Mouse (Mus musculus): ENCODE data around the gene Gm17334.
"Not testable (repeated sequence)": the region's sequence is repeated elsewhere in the genome, so short reads cannot be mapped to it uniquely, and the experiment has no call there.

Gene Gm17334

DNA sequence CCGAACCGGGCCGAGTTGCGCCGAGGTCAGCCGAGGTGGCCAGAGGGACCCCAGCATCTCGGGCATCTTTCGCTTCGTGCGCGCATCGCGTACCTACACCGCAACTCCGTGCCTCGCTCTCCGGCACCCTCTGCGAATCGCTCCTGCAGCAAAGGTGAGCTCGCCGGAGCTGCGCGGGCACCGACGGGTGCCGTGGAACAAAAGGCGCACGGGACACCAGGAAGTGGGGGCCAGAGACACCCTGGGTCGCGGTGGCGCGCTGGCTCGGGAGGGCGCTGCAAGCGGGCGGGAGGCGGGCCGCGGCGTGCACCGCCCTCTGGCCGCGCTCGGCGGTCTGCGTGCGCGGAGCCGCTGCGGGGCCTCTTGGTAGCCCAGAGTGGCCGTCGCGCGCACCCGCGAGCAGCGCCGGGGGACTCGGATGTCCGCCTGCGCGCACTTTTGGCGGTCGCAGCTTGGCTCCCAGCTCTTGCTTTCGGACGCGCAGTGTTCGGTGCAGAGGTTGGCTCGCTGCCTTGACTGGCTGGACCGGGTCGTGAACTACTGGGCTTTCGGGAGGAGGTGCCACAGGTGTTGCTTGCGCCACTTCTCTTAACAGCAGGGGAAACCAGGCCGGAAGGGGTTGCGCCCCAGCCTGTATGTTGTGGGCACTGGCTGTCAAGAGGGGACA, 2.7 kb downstream of the Gm17334 start:
- peak; percentile 55 for DNase-seq

DNA sequence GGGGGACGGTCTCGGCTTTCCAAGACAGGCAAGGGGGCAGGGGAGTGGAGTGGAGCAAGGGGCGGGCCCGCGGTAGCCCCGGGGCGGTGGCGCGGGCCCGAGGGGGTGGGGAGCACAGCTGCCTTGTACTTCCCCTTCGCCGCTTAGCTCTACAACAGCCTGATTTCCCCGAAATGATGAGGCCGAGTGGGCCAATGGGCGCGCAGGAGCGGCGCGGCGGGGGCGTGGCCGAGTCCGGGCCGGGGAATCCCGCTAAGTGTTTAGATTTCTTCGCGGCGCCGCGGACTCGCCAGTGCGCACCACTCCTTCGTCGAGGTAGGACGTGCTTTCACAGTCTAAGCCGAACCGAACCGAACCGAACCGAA, 3.2 kb downstream of the Gm17334 start, which contains the start of gene Irf1:
Gene Irf1 (plus strand): TSS at position 255 of the 365 bp plus-strand sequence.
- DNase-seq: peak; percentile 66

- DNase-seq: no peak
These were observed 3.8 kb downstream of the Gm17334 start for GRCm38 (mm10) chr11:53769185-53769576.

- no peak for DNase-seq
These were observed 4.4 kb downstream of the Gm17334 start for GRCm38 (mm10) chr11:53768422-53769184.

DNA sequence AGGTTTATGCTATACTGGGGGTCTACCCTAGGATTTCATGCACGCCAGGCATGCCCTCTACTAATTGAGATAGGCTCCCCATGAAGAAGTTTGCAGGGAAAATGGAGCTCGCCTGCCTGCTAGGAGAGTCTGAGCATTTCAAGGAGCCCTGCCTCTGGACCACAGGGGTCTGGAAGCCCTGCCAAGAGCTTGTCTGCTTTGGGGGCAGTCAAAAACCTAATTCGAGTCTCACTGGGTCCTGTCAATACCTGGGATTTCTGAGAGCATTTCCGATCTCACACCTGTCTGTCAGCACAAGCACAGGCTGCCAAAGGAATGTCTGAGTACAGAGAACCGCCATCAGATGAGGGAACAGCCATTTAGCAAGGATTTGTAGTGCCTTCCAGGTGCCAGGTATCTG, 8.4 kb downstream of the Gm17334 start:
- peak; percentile 20 for DNase-seq

DNA sequence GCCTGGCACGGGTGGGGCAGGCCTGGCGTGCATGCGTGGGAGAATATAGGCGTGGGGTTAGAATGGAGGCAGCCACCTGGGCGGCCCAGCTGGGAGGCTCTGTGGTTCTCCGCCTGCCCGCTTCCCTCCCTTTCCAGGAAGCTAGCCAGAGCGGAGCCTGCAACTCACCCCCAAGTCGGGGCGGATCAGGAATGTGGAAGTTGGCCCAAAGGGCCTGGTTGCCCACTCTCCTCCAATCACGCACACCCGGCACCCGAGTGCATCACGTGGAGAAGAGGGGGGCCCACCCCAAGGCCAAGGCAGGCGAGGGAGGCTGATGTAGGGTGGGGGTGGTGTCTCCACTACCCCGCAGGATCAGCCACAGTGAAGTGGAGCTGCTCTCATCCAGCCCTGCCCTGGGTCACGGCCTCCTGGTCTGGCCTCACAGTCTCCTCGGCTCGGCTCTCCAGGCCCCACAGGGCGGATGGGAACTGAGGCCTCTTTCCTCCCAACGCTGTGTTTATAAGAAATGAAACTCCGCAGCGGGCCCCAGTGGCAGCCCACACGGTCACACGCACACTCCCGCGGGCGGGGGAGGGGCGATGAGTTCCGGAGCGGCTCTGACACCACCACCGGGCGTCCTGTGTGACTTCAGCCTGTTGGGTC, 9.4 kb downstream of the Gm17334 start:
- DNase-seq: peak; percentile 80

GRCm38 (mm10) chr11:53762827-53763495, 10.0 kb downstream of the Gm17334 start:
- peak; percentile 64 for DNase-seq

DNA sequence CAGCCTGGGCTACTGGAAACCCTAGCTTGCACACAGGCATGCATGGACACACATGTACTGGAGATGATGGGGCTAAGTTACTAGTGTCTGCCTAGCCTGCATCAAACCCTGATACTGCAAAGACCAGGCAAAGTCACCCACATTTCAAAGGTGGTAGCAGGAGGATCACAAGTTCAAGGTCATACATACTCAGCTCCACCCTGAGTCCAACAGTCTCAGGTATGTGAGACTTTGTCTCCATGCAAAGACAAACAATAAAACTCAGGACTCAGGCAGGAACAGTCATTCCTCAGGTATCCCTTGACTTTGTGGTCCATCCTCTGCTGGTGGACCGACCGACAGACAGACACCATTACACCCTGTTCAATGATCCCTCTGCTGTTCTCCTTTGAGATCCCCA, 10.6 kb downstream of the Gm17334 start:
- no peak for DNase-seq

DNA sequence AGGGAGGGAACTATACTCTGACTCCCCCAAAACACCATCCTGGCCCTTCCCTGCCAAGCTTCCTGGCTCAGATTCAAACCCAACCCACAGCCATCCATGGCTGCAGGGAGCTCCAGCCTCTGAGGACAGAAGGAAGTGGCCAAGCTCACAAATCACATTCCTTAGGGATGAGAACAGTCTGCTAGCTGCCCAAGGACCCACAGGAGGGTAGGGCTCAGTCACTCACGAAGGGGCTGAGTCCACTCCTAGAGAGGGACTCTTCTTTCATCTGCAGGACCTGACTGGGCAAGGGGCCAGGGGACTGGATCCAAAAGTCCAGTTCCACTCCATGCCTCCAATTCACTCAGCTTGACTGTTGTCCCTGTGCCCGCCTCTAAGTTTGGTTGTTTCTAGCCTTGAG, 11.2 kb downstream of the Gm17334 start:
- DNase-seq: peak; percentile 50

GRCm38 (mm10) chr11:53761284-53761683, 11.7 kb downstream of the Gm17334 start:
- no peak for DNase-seq

- no peak for DNase-seq
These were observed 13.2 kb downstream of the Gm17334 start for GRCm38 (mm10) chr11:53759545-53760406.

GRCm38 (mm10) chr11:53758791-53759351, 14.1 kb downstream of the Gm17334 start:
- no peak for DNase-seq

DNA sequence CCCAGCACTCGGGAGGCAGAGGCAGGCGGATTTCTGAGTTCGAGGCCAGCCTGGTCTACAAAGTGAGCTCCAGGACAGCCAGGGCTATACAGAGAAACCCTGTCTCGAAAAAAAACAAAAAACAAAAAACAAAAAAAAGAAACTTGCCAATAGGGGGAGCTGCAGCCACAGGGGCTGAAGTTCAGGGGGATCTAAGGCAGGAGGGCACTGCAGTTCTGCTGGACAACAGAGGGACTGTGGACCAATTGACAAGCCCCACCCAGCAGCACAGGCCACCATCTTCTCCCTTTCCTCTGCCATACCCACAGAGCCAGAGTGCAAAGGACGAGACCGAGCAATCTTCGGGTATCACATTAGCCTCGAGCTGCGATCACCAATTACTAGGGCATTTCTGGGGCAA, 15.0 kb downstream of the Gm17334 start:
- DNase-seq: not testable (repeated sequence)

DNA sequence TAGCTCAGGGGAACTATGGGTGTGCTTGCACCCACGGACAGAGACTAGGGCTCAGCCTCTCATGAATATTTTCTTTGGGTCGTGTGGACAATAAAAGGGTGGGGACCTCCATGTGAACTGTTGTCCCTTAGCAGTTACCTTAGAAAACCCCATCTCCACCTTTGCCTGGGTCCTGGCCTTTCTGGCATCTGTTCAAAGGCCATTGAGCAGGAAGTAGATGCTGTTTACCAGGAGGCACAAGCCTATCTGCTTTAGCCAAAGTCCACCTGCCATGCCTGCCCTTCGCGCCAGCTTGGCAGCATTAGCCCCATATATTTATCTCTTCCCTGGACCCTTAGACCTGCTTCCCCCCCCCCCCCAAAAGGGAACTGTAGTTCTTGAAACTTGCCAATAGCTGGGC, 15.4 kb downstream of the Gm17334 start:
- no peak for DNase-seq

- DNase-seq: no peak
These were observed 17.9 kb downstream of the Gm17334 start for GRCm38 (mm10) chr11:53755011-53755595.

GRCm38 (mm10) chr11:53749716-53750352, 23.2 kb downstream of the Gm17334 start:
- no peak for DNase-seq

GRCm38 (mm10) chr11:53749306-53749705, 23.7 kb downstream of the Gm17334 start:
- DNase-seq: no peak

DNA sequence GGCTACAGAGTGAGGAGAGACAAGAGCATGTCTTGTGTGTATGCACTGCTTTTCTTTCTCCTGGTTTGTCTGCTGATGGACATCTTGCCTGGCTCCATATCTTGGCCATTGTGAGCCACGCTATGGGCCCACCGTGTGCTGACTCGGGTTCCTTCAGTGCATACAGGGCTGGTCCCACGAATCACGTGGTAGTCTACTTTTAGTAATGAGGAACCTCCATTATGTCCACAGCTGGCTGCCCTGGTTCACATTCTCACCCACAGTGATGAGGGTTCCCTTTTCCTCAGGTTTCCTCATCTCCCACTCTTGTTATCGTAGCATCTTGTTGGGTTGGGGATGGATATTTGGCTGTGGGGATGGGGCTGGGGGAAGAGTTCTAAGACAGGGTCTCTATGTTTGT, 24.4 kb downstream of the Gm17334 start:
- DNase-seq: no peak

GRCm38 (mm10) chr11:53747985-53748384, 25.0 kb downstream of the Gm17334 start:
- no peak for DNase-seq

- DNase-seq: no peak
These were observed 27.7 kb downstream of the Gm17334 start for GRCm38 (mm10) chr11:53745260-53745659.

DNA sequence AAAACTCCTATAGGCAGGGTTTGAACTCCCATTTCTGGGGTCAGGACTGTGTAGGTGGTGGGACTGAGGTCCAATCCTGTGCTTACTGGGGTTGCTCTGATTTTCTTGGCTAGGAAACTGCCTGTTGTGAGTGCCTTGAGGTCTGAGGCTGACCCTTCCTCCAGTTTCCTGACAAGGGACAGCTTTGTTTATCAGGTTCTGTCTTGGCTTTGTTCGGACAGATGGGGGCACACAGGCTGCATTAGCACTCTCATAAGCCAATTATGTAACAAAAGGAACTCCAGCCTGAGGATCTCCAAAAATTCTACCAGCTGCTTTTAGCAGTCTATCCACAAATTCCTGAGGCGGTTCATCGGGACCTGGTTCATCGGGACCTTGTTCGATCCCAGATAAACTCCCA, 30.6 kb downstream of the Gm17334 start:
- DNase-seq: no peak

Data from cerebellum, adult 9-11 months (tissue).